Mouse (Mus musculus): ENCODE results near the gene Gm21983.

DNA sequence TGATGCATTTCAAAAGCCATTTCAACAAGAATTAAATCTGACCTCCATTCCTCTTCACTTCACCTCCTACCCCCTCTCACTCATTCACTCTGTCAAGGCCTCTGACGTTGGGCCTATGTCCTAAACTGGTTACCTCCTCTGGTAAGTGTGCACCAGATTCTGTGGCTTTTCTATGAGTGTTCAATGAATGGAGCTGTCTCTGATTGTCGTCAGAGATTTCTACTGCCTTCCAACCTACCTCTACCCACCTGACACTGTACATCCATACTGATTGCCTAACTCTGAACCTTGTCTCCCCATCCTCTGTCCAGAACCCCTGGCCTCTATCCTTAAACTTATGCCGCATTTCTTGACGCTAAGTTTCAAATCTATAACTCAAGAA lies 3.0 kb downstream of the Gm21983 start:
- no peak for TF ChIP-seq CTCF (IDR thresholded peaks at IDR 0.05; ENCODE audit: insufficient read depth, low read length)
- no peak for TF ChIP-seq POLR2A (IDR thresholded peaks at IDR 0.05; ENCODE audit: borderline replicate concordance, extremely low read depth, low read depth, low read length)

Measured in lung, adult 2 months (tissue).